Mouse (Mus musculus): ENCODE measurements around the gene Grm7.

Grm7 gene

DNA sequence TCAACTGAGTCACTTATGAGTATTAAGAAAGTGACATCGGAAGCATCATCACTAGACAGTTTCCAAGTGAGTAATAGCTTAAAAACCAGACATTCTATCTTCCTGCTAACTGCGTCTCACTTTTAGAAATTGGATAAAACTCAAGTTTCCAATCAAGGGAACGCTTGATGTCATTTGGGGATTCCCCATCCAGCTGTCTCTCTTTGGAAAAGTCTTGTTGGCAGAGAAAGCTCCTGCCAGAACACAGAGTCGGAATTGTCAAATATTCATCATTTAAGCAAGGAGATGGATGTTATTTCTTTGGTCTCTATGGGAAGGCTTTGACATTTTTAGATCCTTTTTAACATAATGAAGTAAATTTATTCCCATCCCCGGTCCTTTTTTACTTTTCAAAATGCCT lies 336.6 kb downstream of the Grm7 start:
- DNase-seq (ENCODE audit: low spot score): no peak

DNA sequence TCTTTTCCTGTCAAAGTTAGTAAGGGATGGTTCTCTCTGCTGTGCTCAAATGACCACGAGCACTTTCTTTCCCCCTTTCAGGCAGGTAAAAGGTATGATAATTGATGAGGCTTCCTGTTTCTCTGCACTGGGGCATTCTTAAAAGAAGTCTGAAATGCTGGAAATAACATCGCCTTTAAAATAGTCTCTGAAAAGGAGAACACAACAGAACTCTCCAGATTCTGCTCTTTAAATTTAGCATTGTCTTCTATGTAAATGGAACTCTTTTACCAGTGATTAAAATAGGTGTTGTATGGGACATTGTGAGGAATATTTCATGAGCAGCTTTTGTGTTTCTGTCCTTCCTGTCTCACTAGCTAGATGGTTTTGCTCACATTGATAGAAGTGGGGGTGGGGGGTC lies 393.7 kb downstream of the Grm7 start:
- no peak for DNase-seq (ENCODE audit: low spot score)

DNA sequence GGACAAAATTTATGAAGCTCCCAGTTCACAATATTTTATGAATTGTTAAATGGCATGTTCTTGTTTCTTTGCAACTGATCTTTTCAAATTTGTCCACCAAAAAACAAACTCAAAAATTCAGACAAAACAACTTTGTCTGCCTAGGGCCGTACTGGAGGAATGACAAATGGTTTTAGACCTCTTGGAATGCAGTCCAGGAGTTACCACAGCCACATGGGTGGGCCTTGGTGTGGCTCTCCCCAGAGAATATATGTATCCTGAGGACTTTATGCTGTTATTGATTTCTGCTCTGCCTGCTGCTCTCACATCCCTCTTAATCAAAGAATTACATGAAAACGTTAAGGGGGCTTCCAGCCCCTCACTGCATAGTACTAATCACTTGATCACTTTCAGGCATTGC lies 400.5 kb downstream of the Grm7 start:
- no peak for DNase-seq (ENCODE audit: low spot score)

DNA sequence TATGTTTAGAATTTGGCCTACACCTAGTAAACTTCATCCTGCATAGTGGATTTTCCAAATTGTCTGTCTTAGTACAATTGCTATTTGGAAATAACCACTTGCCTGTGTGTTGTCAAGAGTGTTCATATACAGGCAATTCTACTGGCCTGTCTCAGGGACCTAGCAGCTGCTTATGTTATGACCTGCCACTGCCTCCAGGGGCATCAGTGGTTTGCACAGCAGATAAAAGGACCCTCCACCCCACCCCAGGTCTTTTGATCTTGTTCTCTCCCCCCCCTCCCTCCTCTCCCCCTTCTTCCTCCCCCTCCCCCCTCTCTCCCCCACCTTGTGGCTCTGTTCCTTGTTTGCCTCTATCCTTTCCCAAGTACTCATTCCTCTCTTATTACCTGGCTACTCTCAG lies 403.9 kb downstream of the Grm7 start:
- DNase-seq (ENCODE audit: low spot score): no peak

DNA sequence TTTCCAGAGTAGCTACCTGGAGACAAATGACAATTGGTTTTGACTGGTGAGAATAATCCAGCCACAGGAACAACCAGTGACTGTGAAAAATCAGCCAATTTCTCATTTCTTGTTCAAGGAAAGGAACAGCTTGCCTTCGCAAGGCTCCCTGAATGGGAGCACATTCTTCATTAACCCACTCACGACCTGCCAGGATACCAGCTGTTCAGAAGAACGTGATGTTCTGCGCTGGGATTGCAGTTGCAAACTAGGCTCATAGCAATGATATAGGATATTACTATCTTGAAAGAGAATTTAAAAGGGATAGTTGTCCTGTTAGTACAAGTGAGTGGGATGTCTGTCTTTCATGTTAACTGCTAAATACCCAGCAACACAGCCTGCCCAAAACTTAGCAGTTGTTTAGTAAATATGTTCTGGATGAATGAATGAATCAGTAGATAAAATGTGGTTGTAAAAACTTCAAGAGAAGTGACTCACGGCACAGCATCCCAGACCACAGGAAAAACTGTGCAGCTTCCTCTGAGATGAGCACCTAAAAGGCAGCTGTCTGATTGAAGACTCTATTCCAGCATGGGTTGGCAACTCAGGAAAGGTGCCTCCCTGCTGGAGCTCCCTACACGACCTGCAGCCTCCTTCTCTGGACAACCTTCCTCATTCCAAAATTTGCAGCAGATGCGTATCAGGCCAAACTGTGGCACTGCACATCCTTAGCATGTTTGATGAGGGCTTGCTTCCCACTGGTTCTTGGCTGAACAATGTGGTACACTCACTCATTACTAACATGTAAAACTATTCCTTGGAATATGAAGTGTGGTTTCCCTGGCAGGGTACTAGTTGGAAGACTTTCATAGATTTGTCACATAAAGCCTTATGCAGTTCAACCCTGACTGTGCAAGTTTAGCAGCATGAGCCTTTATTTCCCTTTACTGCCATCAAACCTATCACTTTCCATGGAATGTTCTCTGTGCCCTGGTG lies 408.9 kb downstream of the Grm7 start:
- no peak for DNase-seq (ENCODE audit: low spot score)

DNA sequence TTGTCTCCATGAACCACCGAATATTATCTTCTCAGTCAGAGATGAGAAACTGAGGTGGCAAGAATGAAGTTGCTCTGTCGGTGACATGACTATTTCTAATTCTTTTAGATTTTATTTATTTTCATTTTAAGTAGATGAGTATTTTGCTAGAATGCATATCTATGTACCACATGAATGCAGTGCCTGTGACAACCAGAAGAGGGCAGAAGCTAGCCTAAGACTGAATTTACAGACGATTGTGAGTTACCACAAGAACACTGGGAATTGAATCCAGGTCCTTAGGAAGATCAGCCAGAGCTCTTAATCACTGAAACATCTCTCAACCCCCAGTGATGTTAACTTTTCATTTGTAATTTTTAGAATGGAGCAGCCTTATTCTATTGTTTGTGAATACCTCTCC lies 412.4 kb downstream of the Grm7 start:
- DNase-seq (ENCODE audit: low spot score): no peak

DNA sequence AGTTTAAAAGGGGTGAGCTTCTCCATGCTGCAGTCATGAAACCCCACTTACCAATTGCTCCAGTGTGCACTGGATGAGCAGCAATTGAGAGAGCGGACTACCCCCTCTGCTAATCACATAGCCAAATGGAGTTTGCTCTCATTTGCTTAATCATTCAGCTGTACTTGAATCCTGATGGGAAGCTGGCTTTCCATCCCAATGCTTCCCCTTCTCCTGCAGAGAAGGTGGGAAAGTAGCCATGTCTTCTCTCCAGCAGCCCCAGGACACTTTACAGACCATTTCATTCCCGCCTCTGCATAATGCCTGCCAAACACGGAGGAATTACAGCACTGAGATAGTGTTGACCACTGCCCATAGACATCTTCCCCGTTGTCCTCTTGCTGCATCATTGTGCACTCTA lies 414.6 kb downstream of the Grm7 start:
- no peak for DNase-seq (ENCODE audit: low spot score)

DNA sequence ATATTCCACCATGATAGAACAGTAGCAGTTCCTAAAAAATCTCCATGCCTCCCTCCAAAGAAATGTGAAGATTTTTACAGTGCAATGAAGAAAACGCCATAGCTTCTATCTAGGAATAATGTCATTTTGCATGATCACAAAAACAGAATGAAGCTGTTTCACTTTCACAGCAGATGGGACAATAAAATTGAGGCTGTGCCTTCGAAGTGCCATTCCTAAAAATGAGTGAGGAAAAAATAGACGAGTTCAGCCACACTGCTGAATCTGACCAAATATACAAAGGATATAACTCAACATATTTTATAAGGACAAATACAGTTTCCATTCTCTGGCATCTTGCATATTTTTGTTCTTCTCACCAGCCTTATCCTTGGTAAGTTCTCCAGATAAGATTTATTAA lies 439.2 kb downstream of the Grm7 start:
- DNase-seq (ENCODE audit: low spot score): no peak

DNA sequence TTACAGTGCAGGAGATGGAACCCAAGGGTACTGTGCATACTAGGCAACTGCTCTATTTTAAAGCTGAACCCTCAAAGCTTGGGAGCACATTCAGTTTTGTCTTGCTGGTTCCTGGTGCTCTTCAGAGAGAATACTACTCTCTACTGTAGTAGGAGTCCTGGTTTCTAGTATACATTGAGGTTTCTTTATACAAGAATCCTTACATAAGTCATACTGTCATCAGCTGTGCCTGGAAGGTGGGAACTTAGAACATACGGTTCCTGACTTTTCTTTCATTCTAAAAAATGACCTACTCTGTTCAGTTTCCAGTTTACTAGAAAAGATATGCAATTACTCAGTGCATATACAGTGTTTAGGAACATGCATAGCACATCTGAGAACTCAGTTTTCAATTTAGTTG lies 449.4 kb downstream of the Grm7 start:
- no peak for DNase-seq (ENCODE audit: low spot score)

DNA sequence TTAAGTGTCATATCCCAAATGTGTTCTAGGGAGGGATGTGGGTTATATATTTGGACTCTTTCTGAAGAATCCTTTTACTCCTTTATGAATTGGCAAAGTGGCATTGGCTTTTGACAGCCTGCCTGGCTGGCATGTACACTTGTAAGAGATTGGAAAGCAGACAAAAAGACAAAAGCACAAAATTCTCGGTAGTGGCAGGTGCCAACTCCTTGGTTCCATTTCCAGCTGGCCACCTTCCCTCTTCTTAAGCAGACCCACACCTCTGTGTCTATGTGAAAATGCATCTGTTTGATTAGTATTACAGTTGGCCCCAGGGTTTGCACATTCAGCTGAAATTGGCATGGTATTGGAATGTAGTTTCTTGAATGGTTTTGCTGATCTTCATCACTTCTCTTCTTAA lies 460.1 kb downstream of the Grm7 start:
- no peak for DNase-seq (ENCODE audit: low spot score)

DNA sequence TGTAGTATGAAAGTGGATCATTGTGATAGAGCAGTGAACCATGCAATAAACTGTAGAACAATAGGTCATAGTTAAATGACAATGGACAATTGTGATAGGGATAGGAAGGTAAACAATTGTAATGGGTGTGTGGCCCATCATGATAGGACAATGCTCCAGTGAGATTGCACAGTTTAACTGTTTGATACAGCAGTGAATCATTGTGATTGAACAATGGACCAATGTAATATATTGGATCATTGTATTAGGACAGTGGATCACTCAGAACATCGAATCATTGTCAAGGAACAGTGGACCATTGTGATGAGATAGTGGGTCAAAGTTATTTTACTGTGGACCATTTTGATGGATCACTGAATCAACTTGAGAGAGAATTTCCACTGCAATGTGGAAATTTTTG lies 515.7 kb downstream of the Grm7 start:
- no peak for DNase-seq (ENCODE audit: low spot score)

DNA sequence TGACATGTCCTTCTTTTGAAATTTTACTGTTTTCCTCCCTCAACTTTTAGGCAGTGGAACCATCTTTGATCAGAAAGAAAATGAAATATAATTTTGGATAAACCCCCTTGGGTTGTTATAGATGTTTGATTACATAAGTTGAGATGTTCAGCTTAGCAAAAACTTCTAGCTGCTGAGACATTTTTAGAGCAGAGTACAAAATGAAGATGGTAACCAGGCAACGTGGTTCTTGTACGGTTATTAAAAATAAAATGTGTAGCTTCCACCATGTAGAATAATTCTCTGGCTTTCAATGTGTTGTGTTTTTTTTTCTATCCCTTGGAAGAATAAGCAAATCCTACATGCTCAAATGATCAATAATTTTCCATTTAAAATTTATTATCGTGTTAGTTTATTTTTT lies 550.0 kb downstream of the Grm7 start:
- no peak for DNase-seq (ENCODE audit: low spot score)

DNA sequence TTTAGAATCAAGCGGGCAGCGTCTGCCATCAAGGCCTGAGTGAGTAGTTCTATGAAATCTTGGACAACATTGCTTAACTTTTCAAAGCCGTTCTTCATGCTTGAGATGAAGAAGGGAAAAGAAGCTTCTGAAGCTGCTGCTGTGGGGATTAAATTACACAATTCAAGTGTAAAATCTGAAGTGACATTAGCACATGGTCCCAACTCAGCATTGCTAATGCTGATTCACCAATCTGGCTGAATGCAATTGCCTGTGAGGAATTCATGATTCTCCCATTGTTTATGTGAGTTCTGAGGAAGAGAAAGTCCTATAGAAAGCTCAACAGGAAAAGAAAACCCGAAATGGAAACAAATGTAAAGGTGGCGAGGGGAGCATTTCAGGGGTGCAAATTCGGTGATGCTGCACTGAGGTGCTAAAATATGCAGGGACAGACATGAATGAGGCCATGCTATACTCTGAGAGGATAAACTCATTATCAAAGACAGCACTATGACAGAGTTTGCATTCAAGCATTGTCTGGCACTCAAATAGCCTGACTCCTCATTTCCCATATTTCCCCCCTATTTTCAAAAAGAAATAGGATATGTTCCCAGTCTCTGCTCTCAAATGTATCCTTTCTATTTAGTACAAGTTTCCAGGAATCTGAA lies 575.8 kb downstream of the Grm7 start:
- DNase-seq (ENCODE audit: low spot score): no peak

DNA sequence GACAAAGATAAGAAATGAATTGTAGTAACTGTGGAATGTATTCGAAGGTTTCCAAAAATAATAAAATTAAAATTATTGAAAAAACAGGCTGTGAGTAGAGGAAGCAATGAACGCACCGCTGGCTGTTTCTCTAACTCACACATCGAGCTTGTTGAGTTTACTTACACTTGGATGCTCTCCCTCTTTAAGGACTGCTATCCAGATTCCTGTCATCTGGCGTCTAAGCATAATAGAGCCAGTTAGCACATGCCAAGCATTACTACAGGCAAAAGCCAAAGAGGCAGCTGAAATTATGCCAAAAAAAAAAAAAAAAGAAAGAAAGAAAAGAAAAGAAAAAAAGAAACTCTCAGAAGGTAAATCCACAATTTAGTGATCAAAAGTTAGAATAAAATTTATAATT lies 609.8 kb downstream of the Grm7 start:
- no peak for DNase-seq (ENCODE audit: low spot score)

DNA sequence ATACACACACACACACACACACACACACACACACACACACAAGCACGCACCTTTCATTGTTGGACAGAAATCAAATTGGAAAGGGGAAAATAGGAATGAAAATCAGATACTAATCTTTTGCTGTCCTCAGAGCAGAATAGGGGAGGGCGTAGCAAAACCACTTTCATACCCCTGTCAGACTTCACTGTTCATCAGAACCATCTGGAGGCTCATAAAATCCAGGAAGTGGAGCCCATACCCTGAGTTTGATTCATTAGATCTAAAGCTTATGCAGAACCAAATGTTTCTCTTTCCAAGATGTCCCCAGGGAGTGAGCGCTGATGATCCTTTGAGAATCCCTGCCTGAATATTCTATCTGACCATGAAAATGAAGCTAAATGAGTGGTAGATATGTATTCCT lies 611.6 kb downstream of the Grm7 start:
- no peak for DNase-seq (ENCODE audit: low spot score)

DNA sequence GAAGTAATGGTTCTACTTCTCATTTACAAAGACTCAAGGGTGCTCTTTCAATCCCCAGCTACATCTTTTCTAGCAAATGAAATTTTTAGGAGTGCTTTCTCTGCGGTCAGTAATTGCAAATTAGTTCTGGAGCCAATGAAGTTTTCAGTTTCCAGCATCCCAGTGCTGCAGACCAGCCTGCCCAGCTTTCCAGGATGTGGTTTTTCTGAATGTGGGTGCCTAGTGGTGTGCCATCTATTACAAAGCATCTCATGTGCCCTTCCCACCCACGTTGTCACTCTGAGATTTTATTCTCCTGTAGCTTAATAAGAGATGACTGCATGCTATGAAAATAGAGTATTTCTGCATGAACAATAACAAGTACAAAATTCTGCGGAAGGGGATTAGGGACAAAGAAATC lies 612.9 kb downstream of the Grm7 start:
- no peak for DNase-seq (ENCODE audit: low spot score)

DNA sequence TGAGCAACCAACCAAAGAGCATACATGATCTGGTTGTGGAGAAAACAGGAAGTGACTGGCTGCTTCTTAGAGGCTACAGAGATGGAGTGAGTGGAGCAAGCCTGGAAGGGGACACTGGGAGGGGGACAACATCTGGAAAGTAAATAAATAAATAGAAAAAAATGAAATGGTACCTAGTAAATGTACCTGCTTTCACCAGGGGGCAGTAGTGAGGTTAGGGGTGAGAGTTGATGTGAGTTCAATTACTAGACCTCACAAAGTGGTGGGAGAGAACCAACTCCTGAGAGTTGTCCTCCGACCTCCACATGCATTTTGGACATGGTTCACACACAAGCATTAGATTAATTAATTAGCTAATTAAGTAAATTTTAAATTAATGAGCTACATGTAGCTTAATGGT lies 615.8 kb downstream of the Grm7 start:
- DNase-seq (ENCODE audit: low spot score): no peak

DNA sequence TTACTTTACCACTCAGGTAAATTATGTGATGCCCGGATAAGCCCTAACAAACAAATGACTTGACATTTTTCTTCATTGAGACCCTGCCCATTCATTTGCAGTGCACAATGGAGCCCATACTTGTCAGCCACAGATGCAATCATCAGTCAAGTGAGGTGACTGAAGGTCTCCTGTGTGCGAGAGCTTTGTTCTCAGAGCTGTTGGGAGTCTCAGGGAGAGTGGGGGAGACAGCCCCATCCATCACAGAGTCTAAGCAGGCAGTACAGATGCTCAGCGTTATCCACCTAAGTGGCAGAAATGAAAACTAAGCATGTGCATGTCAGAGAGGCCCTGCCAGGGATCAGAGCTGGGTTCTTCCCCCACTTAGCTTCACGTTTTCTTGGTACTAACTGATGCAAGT lies 631.3 kb downstream of the Grm7 start:
- DNase-seq (ENCODE audit: low spot score): no peak

DNA sequence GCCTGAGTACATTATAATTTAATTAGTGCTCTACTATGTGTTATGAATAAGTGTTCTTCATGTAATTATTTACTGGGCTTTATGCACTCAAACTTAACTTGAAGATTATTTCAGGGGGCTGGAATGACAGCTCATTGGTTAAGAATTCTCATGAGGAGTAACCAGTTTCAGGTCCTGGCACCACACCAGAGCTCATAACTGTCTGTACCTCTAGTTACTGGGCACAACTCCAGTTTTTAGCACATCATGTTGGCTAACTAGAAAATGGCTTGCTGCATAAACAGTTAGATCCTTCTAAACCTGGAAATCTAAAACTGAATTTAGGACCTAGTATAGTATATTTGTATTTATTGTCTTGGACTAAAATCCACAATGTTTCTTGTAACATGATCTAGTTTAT lies 633.1 kb downstream of the Grm7 start:
- DNase-seq (ENCODE audit: low spot score): no peak

DNA sequence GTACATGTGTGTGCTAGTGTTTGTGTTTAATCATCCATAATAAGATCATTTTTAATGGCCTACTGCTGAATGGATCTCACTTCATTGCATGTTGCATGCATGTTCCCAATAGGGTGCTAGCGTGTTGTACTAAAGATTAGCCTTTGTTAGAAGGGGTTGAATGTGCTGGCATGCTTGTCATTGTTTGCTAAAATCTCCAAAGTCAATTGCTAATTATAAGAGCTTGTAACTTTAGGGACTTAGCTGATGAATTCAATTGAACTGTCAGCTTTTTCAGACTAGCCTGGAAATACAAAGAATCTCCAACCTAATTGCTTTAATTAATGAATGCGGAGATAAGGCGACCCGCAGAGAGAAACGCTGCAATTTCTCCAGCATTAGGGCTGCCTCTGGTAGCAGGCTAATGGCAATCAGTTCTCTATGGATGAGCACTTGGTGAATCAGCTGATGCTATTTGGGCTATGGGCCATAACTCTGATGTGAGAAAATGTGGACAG lies 648.2 kb downstream of the Grm7 start:
- no peak for DNase-seq (ENCODE audit: low spot score)

DNA sequence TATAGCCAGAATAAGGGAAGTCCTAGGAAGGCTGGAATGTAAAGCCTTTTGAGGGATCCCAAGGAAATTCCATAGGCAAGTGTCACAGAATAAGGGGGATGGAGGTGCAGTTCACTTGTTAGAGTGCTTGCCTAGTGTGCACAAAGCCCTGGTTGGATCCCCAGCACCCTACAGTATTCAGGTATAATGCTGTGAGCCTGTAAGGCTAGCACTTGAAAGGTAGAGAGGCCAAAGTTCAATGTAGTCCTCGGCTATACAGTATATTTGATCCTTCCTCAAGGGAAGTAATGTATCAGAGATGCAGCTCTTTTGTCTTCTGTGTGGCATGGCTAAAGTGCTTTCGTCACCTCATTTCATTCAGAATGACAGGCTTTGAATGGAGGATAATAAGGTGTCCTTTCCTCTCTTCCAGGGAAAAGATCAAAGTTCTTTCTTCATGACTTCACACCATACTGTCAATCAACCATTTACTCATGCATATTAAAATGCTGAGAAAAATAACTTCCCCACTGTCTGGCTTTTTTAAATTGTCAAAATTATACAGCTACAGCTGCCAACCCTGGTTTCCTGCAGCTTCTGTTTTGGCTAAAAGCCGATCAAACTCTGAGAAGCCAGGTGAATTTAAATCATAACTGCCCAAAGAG lies 658.7 kb downstream of the Grm7 start:
- no peak for DNase-seq (ENCODE audit: low spot score)

DNA sequence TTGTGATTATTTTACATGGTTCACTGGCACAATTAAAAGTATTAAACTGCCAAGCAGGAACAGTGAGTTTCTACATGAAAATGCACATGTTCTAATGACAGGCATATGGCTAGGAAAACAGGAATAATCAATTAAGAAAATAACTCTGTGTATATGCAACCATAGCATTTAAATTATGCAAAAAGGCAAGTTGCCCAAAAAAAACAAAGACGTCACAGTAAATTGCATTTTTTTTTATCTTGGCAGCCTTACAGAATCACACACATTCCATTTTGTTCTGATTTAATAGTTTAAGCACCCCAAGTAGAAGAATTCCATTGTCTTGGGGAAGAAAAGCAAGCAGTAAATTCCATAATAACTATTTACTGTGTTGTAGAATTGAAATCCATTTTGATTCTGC lies 716.3 kb downstream of the Grm7 start:
- no peak for DNase-seq (ENCODE audit: low spot score)

DNA sequence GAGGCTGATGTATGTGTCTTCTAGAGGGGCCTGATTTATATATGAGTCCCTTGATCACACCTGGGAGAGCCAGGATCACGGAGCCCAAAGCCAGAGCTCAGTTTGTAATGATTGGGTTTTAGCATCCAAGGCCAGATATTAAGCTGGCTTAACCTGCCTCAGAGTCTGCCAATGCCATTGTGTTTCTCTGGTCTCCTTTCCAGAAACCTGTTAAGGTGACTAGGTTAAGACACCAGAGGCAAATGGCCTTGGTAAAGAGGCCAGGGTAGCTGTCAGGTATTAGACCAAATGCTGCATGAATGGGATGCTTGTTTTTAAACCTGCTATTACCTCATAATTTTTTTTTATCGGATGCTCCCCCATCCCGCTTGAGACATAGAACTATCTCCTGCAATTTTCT lies 722.7 kb downstream of the Grm7 start:
- DNase-seq (ENCODE audit: low spot score): no peak
